Mouse (Mus musculus): ENCODE measurements around the gene Fam129c. TPM values are rescaled to one million over a fixed set of nuclear protein-coding genes. Genes with fewer than 3 reads are reported as not detected.

Fam129c gene
- total and polyA plus RNA-seq, 2 experiments from 2014 or later = 3.3 to 6.0 TPM

DNA sequence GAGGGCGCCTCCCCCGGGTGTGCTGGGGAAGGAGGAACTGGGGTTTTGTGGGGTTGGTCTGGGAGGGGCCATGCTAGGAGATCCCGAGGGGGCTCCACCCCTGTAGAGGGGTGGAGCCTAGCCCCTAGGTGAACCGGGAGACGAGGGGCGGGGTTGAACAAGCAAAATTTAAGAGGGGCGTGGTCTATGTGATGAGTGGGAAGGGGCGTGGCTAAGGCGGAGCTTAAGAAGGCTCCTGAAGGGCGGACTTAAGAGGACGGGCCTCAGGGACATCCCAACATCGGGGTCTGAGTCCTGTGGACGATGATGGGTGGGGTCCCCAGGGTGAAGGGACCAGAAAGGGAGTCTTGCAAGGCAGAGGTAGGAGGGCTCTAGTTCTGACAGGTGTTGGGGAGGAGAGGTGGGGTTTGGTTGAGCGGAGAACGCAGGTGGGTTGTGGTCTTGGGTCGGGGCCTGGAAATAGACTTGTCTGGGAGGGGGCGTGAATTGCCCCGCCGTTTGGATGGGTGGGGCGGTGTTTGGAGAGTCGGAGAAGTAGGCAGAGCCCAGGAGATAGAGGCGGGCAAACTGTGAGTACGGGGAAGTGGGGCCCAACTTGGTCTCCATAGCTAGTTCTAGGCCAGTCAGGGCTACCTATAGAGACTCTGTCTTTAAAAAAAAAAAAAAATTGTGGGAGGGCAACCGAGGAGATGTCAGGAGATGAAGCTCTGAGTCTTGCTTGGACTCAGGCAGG is 38.3 kb upstream of the Fam129c start:
- Histone ChIP-seq H3K27me3 (ENCODE audit: insufficient read depth, low read length) (peaks cover 61% of the 10 kb centered on the region), H3K4me1 (ENCODE audit: insufficient read depth, low read length) (0 out of 2 replicates have a peak, but pooled peaks cover 2% of the 10 kb centered on the region), H3K4me3 (ENCODE audit: low read length) (peak overlapping the region; percentile 18), H3K4me2 (ENCODE audit: low read depth, low read length) (peak overlapping the region; percentile 49), H3K9ac (replicated peaks; ENCODE audit: low read length) (no peak overlapping the region), H3K9me3 (ENCODE audit: low read length) (no peaks in the 10 kb centered on the region), H3K27ac (no peak overlapping the region), H3K36me3 (ENCODE audit: insufficient read depth, low read length) (no peaks in the 10 kb centered on the region)
- ATAC-seq (peak; percentile 30; the same call in 1 of the 2 replicates), DNase-seq (ENCODE audit: low spot score) (peak; percentile 41)
- 3% methylated on average over 24 of the region's 24 CpGs for WGBS
- no peak for TF ChIP-seq CTCF (IDR thresholded peaks at IDR 0.05; ENCODE audit: low read depth)

DNA sequence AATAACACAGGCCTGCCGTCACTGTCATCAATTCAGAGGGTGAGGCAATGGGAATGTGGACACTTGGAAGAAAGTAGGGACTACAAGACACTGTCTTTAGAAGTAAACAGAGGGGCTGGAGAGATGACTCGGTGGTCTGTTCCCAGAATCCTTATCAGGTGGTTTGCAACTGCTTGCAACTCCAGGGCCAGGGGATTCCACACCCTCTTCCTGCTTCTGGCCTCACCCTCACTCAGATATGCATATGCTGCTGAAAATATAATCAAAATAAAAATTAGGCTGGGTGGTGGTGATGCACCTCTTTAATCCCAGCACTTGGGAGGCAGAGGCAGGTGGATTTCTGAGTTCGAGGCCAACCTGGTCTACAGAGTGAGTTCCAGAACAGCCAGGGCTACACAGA is 37.4 kb upstream of the Fam129c start:
- Histone ChIP-seq H3K27ac (no peak overlapping the region), H3K9me3 (ENCODE audit: low read length) (no peaks in the 10 kb centered on the region), H3K9ac (replicated peaks; ENCODE audit: low read length) (no peak overlapping the region), H3K36me3 (ENCODE audit: insufficient read depth, low read length) (no peaks in the 10 kb centered on the region), H3K4me1 (ENCODE audit: insufficient read depth, low read length) (0 out of 2 replicates have a peak, but pooled peaks cover 2% of the 10 kb centered on the region), H3K27me3 (ENCODE audit: insufficient read depth, low read length) (peaks cover 61% of the 10 kb centered on the region), H3K4me3 (ENCODE audit: low read length) (no peak overlapping the region), H3K4me2 (ENCODE audit: low read depth, low read length) (no peak overlapping the region)
- no peak for TF ChIP-seq CTCF (IDR thresholded peaks at IDR 0.05; ENCODE audit: low read depth)
- 80% methylated on average over 3 of the region's 3 CpGs for WGBS
- DNase-seq (ENCODE audit: low spot score) (no peak), ATAC-seq (no peak)

GRCm38 (mm10) chr8:71560765-71561164 is 36.7 kb upstream of the Fam129c start:
- H3K4me2 ChIP-seq (ENCODE audit: low read depth, low read length) = no peak overlapping the region
- no peak overlapping the region for H3K4me3 ChIP-seq (ENCODE audit: low read length)
- H3K4me1 ChIP-seq (ENCODE audit: insufficient read depth, low read length) = 0 out of 2 replicates have a peak, but pooled peaks cover 2% of the 10 kb centered on the region
- H3K9ac ChIP-seq (replicated peaks; ENCODE audit: low read length) = no peak overlapping the region
- TF ChIP-seq CTCF (IDR thresholded peaks at IDR 0.05; ENCODE audit: low read depth) = no peak
- no peaks in the 10 kb centered on the region for H3K36me3 ChIP-seq (ENCODE audit: insufficient read depth, low read length)
- DNase-seq (ENCODE audit: low spot score) (no peak), ATAC-seq (no peak)
- H3K27me3 ChIP-seq (ENCODE audit: insufficient read depth, low read length) = peaks cover 60% of the 10 kb centered on the region
- H3K27ac ChIP-seq = no peak overlapping the region
- no peaks in the 10 kb centered on the region for H3K9me3 ChIP-seq (ENCODE audit: low read length)
- 84% methylated on average over 5 of the region's 5 CpGs for WGBS

- Histone ChIP-seq H3K4me1 (ENCODE audit: insufficient read depth, low read length) (0 out of 2 replicates have a peak, but pooled peaks cover 2% of the 10 kb centered on the region), H3K4me3 (ENCODE audit: low read length) (no peak overlapping the region), H3K9me3 (ENCODE audit: low read length) (no peaks in the 10 kb centered on the region), H3K9ac (replicated peaks; ENCODE audit: low read length) (no peak overlapping the region), H3K4me2 (ENCODE audit: low read depth, low read length) (no peak overlapping the region), H3K27ac (no peak overlapping the region), H3K36me3 (ENCODE audit: insufficient read depth, low read length) (no peaks in the 10 kb centered on the region), H3K27me3 (ENCODE audit: insufficient read depth, low read length) (peaks cover 55% of the 10 kb centered on the region)
- ATAC-seq (peak; percentile 57; the same call in 1 of the 2 replicates), DNase-seq (ENCODE audit: low spot score) (peak; percentile 86)
- 4% methylated on average over 15 of the region's 15 CpGs for WGBS
- peak; percentile 92 for TF ChIP-seq CTCF (IDR thresholded peaks at IDR 0.05; ENCODE audit: low read depth)
Measured at GRCm38 (mm10) chr8:71561401-71561800, 36.0 kb upstream of the Fam129c start.

GRCm38 (mm10) chr8:71562751-71563150 is 34.7 kb upstream of the Fam129c start:
- ATAC-seq = peak; percentile 28; the same call in 1 of the 2 replicates
- under 1% methylated on average over 33 of the region's 33 CpGs for WGBS
- peak; percentile 66 for TF ChIP-seq CTCF (IDR thresholded peaks at IDR 0.05; ENCODE audit: low read depth)

DNA sequence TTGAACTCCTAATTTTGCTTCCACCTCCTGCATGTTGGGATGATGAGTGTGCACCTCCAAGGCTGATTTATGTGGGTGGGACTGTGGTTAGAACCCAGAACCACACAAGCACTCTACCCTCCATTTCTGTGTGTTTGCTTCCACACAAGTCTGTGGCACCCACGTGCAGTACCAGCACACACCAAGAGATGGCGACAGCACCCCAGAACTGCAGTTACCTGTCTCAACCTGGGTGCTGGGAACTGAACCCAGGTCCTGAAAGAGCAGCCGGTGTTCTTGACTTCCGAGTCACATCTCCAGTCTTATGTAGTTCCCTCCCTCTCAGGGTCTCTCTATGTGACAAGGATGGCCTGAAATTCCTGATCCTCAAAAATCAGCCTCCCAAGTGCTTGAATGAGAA is 33.5 kb upstream of the Fam129c start:
- Histone ChIP-seq H3K4me2 (ENCODE audit: low read depth, low read length) (no peak overlapping the region), H3K27ac (no peak overlapping the region), H3K9me3 (ENCODE audit: low read length) (no peaks in the 10 kb centered on the region), H3K4me1 (ENCODE audit: insufficient read depth, low read length) (peaks cover 4% of the 10 kb centered on the region), H3K27me3 (ENCODE audit: insufficient read depth, low read length) (peaks cover 30% of the 10 kb centered on the region), H3K4me3 (ENCODE audit: low read length) (no peak overlapping the region), H3K36me3 (ENCODE audit: insufficient read depth, low read length) (no peaks in the 10 kb centered on the region), H3K9ac (replicated peaks; ENCODE audit: low read length) (no peak overlapping the region)
- ATAC-seq (no peak), DNase-seq (ENCODE audit: low spot score) (no peak)
- 91% methylated on average over 4 of the region's 4 CpGs for WGBS
- peak; percentile 46 for TF ChIP-seq CTCF (IDR thresholded peaks at IDR 0.05; ENCODE audit: low read depth)

More at GRCm38 (mm10) chr8:71562751-71563150, 34.7 kb upstream of the Fam129c start:
- Histone ChIP-seq H3K27me3 (ENCODE audit: insufficient read depth, low read length) (peaks cover 43% of the 10 kb centered on the region), H3K36me3 (ENCODE audit: insufficient read depth, low read length) (no peaks in the 10 kb centered on the region), H3K4me3 (ENCODE audit: low read length) (peak overlapping the region; percentile 24), H3K9me3 (ENCODE audit: low read length) (no peaks in the 10 kb centered on the region), H3K4me2 (ENCODE audit: low read depth, low read length) (peak overlapping the region; percentile 47), H3K27ac (no peak overlapping the region), H3K4me1 (ENCODE audit: insufficient read depth, low read length) (0 out of 2 replicates have a peak, but pooled peaks cover 2% of the 10 kb centered on the region), H3K9ac (replicated peaks; ENCODE audit: low read length) (no peak overlapping the region)
- DNase-seq (ENCODE audit: low spot score) = peak; percentile 76

GRCm38 (mm10) chr8:71566501-71566900 is 30.9 kb upstream of the Fam129c start, which contains the start of gene Nxnl1:
Nxnl1 (minus strand) TSS chr8:71566601.
- H3K4me3 ChIP-seq (ENCODE audit: low read length) = no peak within 1 kb of the TSS
- H3K9me3 ChIP-seq (ENCODE audit: low read length) = no peaks in the 10 kb centered on the region
- no peaks in the 10 kb centered on the region for H3K36me3 ChIP-seq (ENCODE audit: insufficient read depth, low read length)
- no peak for DNase-seq (ENCODE audit: low spot score)
- WGBS = 76% methylated on average over 3 of the region's 3 CpGs
- no peak for TF ChIP-seq CTCF (IDR thresholded peaks at IDR 0.05; ENCODE audit: low read depth)
- no peak within 1 kb of the TSS for H3K9ac ChIP-seq (replicated peaks; ENCODE audit: low read length)
- peaks cover 9% of the 10 kb centered on the region; the same call in 1 of the 2 replicates for H3K27me3 ChIP-seq (ENCODE audit: insufficient read depth, low read length)
- no peak for ATAC-seq
- H3K4me1 ChIP-seq (ENCODE audit: insufficient read depth, low read length) = peaks cover 6% of the 10 kb centered on the region
- H3K27ac ChIP-seq = peak within 1 kb of the TSS; percentile 91; the same call in 1 of the 2 replicates
- H3K4me2 ChIP-seq (ENCODE audit: low read depth, low read length) = no peak within 1 kb of the TSS
